Mouse (Mus musculus) forelimb bud, embryonic 11.5 days (tissue): ENCODE measurements around the gene Abcc4.

Source experiments
- DNase-seq: peaks from one replicate; pipeline ENCODE4 v3.0.0-alpha.2; 2012; ENCODE audit warnings: low read depth, low spot score

The Abcc4 gene

DNA sequence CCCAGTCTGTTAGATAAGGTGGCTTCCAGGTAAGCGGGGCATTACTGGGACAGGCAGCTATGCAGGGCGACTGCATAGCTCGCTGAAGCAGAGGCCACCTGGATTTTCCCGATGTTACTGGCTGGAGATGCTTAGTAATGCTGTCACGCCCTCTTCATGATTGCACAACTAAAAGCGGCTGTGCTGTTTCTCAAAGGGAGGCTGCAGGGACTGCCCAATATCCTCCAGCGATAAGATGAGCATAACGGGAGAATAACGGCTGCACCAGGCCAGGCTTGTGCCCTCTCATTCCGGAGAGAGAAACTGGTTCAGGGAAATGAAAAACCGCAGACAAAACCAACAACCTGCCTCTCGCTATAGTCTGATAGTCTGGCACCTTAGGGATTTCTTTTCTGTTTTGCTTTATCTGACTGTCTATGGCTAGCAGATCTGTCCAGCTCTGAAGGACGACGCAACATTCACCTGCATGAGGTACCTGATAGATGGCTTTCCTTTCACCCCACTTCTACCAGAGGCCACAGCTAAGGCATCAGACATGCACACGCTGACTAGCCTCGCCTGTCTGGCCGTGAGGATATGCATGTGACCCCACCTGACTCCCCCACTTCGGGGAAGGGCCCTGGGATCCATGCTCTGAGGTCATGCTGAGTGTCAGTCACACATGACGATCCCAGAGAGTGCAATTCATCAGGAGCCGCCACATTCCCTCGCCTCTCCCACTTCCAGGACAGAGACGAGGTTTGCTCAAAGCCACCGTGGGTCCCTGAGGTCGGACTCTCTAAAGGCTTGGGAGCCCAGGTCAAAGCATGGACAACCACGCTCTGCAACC lies 67.4 kb downstream of the Abcc4 start:
- DNase-seq = no peak

DNA sequence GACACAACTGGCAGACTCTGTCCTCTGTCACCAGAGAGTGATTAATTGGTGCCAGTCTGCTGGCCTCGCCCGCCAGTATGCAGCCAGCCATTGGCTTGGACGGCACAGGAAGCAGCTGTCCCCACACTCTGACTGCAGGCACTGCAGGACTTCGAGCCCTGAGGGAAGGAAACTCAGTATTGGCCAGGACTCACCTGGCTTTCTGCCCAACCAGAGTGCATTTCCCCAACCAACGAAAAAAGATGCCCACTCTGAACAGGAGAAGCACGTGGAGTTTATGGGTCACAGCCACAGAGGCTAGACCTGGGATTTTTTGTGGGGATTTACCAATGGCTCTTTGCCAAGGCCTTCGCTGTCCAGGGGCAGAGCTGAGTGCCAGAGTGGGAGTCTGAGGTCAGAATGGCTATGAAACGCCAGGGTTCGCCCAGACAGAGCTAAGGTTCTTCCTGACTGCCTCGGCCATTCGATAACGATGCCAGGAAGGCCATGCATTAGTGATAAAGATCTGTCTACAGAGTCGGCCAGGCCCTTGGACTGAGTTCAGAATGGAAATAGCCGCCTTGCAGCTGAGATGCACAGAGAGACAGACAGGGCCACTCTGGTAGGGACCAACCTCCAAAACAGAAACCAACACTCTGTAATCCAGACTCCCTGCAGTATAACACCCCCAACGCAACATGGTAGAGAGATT lies 70.4 kb downstream of the Abcc4 start:
- no peak for DNase-seq

DNA sequence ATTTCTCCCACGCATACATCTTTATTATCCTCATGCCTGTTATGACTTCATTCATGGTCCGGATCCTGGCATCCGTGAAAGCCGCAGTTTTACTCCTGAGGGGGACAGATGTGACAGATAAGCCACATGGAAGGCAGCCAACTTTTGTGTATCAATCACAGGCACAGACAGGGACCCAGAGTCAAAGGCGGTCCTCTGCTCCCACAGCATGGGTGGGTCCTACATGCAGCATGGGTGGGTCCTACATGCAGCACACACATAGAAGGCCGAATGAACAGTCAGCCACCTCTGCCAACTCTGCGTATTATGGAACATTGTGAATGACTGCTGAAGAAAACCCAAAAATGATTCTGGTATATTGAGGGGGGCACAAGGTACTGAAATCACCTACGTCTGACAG lies 76.4 kb downstream of the Abcc4 start:
- no peak for DNase-seq

DNA sequence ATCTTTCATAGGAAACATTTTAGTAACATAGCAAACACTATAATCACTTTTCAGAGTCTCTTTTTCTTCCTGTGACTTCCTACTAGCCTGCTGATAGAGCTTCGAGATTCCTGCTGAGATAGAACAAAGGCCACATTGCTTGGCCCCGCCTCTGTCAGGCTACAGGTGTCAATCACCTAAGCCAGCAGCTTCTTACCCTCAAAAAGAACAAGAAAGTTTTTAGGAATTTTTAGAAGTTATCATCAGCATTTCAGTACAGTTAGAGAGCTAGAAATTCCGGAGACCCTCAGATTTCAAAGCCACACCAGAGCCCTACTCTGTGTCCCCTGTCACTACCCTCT lies 84.6 kb downstream of the Abcc4 start:
- DNase-seq = no peak

DNA sequence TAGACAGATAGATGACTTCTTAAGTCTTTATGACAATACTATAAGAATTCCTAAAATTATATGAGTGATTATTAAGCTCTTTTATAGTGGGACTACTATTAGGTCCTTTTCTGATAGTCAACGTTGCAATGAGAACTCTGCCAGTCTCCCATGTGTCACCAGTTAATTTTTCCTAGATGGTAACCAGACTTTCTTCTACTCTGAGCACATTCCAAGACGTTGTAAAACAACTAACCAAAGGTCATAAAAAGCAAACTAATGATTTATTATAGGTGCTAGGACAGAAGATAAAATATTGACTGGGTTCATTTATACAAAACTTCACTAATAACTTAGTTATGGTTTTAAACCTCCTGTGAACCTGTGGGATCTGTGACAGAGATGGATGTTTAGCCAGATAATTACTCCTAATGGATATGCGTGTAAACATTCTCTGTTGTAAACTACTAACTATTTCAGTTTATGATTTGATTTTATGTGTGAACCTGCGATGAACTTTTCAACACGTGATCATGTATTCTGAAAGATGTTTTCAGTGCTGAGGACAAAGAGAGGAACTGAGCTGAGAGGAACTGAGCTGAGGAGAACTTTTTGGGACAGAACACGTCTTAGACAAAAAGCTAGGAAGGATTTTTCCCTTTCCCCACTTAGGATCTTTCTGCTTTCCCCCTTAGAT lies 85.1 kb downstream of the Abcc4 start:
- no peak for DNase-seq

DNA sequence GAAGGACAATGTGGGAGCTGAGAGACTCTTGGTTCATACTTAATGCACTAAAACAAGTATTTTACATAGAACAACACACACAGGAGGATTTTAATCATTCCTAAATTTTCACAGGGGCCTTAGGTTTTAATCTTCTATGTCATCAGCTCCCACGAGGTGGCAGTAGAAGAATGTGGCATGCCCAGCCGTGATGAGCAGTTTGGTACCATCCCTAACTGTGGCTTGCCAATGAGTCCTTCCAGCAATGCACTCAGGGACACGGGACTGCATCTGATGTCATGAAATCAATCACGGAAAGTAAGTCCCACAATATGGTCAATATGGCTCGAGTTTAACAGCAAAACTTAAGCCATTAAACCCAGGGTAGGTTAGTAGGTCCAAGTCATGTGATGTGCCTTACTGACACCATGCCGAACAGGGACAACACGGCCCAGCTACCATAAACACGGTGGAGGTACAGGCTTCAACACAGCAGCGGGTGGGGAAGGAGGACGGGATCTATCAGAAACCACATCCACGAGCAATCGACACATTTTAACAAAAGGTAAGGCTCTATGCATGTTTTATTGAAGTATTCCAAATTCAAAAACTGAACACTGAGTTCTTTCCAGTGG lies 89.2 kb downstream of the Abcc4 start:
- DNase-seq = no peak

DNA sequence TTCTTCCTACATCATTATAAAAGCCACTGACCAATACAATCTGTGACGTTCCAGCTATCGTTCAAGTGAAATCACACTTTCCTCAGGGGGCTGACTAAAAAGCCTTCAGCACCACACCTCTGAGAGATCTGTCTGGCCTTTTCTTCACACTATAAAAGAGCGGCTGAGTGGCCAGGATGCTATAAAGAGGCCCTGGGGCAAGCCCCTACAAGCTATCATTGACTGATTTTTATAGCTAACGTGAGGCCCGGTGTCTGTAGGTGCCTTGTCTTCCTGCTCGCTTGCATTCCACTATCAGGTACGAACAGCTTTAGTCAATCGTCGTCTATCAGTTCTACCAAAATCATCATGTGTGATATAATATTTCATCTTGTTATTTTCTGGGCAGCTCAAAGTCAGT lies 92.3 kb downstream of the Abcc4 start:
- no peak for DNase-seq

DNA sequence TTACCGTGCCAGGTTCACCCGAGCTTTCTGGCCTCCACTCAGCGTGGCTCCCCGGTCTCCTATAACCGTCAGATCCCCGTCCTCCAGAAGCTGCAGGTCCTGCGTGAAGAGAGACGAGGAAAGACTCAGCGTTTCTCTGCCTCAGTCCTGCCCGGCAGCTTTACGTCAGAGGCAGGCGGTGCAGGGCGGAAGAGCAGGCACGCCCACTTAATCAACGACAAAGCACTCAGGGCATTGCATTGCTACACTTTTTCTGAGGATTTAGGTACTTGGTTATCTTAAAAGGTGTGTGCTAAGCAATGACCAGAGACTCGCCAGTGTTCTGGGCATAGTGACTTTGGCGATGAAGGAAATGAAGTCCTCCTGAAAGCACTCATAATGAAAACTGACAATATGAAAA lies 94.3 kb downstream of the Abcc4 start:
- DNase-seq = no peak

DNA sequence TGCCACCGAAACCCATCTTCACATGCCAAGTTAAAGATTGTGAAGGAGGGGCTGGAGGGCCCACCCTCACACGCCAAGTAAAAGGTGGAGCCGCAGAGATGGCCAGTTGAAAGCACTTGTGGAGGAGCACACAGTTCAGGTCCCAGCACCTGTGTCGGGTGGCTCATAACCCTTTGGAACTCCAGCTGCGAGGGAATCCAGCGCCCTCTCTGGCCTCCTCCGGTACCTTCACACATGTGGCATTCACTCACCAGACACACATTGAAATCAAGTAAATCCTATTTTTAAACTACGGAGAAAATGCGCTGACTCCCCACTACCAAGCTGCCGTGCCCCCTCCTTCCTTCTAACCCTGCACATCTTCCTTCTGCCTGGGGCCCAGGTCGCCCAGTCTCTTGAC lies 95.2 kb downstream of the Abcc4 start:
- no peak for DNase-seq

DNA sequence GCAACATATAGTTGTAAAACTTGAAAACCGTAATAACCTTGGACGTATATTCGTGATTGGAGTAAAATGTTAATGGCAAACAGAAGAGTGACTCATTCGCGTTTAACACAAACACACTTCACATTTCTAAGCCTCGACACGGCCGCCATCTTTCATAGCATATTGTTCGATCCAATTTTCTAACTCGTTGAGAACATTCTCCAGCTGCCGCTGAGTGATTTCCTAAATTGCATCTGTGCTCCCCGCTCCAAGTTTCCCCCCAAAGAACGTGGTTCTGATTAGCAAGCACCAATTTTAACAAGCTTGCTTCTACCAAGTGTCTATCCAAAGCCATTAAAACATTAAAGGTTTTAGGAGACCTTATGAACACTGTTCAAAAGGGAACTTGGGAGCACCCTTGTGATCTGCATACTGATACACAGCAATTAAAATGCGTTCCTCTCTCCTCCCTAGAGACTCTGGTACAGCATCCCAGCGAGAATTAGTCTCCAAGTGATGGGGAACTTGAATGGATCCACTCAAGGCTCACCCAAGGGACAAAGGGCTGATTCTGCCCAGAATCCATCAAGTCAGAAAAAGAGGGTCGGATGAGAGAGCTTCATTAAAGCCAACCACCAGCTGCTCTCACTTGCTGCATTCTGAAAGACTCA lies 97.1 kb downstream of the Abcc4 start:
- peak; percentile 40 for DNase-seq

DNA sequence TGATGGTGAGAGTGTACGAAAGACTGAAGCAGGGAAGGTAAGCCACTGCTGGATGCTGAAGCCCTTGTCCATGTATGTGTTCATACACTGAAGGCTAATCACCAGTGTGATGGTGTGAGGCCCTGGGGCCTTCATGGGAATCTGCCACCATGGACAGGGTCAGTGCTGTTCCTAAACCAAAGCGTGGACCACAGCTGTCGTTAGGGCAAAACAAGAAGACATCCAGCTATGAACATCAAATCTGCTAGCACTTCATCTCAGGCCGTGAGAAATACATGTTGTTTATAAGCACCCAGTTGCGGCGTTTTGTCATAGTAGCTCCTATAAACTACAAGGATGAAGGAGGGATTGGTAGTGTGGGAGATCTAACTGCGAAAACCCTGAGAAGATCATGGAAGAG lies 97.7 kb downstream of the Abcc4 start:
- no peak for DNase-seq

DNA sequence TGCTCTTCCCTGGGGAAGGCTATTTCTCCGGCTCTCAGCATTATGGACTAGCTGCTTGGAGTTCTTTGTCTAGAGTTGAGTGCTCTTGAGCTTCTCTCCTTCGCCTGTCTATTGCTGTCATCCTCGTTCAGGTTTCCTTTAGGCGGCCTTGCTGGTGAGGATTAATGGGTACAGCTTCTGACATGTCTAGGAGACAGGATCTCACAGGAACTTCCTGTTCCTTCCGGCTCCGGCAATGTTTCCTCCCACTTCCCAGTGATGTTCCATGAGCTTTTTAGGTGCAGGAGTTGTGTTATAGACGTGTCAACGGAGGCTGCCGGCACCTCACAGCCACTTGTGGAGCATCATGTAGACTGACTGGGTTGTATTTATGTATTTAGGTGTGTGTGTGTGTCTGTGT lies 99.5 kb downstream of the Abcc4 start:
- no peak for DNase-seq

DNA sequence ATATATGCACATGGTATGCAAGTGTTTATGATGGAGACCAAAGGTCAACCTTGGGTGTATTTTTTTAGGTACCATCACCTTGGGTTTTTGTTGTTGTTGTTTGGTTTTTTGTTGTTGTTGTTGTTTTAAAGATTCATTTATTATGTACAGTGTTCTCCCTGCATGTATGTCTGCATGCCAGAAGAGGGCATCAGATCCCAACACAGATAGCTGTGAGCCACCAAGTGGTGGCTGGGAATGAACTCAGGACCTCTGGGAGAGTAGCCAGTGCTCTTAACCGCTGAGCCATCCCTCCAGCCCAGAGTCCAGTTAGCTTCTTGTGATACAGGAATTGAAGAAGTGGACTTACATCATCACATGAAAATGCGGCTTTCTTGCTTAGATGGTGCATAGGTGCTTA lies 101.1 kb downstream of the Abcc4 start:
- no peak for DNase-seq

DNA sequence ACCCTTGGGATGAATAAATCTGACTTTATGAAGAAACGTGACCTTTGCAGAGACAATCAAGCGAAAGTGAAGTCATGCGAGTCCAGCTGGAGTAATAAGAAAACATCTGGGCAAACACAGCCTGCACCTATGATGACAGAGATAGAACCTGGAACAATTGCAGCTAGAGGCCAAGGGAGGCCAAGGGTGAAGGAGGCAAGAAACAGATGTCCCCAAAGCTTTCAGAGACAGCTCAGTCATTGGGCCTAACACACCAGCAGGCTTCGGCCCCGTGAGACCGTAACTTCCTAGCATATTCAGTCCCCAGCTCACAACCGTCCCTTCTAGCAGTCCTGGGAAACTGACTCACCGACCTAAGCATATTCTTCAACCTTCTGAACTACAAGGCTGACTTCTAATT lies 104.0 kb downstream of the Abcc4 start:
- DNase-seq = peak; percentile 44

DNA sequence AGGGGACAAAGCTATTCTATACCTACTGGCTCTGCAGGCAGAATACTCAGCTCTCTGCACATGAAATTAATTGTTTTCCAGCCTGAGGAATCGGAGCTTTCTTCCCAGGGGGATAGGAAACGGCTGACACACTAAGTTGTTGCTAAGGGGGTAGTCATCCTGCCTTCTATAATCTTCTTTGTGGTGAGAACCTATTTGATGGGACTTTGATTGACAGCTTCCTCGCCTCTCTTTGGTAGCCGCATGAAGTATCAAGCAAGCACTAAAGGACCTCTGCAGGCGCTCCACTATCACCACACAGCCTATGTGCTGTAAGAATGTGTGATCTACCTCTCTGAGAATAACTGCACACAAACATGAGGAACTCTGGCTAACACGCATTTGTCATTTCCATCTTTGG lies 105.3 kb downstream of the Abcc4 start:
- no peak for DNase-seq

DNA sequence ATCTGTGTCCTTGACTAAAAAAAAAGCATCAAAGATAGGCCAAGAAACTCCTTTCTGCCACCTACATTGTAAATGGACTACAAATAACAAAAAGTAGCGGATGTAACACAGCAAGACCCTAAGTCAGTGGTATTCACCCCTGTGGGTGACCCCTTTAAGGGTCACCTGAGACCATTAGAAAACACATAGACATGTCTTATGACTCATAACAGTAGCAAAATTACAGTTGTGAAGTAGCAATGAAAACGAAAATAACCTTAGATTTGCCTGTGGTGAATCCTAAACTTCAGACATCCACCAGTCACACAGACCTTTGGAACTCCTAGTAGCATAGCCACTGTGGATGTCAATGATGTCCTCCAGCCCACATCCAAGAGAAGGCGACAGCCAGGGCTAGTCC lies 107.3 kb downstream of the Abcc4 start:
- DNase-seq = no peak

DNA sequence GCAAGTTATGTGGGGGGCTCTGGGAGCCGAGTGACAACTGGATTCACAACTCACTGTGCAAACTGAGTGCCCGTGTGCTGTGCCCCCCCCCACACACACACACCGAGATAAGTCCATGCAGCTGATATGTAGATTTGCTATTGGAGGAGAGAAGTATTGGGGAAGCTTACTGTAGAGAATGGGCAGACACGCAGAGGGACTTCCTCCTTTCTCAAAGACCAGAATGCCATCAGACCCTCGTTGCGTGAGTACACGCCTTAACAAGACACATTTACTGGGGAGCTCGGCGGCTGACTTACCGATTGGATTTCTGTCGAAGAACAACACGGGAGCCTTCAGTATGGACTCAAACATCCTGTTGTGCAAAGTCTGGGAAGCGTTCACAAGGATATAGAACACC lies 111.6 kb downstream of the Abcc4 start:
- no peak for DNase-seq

DNA sequence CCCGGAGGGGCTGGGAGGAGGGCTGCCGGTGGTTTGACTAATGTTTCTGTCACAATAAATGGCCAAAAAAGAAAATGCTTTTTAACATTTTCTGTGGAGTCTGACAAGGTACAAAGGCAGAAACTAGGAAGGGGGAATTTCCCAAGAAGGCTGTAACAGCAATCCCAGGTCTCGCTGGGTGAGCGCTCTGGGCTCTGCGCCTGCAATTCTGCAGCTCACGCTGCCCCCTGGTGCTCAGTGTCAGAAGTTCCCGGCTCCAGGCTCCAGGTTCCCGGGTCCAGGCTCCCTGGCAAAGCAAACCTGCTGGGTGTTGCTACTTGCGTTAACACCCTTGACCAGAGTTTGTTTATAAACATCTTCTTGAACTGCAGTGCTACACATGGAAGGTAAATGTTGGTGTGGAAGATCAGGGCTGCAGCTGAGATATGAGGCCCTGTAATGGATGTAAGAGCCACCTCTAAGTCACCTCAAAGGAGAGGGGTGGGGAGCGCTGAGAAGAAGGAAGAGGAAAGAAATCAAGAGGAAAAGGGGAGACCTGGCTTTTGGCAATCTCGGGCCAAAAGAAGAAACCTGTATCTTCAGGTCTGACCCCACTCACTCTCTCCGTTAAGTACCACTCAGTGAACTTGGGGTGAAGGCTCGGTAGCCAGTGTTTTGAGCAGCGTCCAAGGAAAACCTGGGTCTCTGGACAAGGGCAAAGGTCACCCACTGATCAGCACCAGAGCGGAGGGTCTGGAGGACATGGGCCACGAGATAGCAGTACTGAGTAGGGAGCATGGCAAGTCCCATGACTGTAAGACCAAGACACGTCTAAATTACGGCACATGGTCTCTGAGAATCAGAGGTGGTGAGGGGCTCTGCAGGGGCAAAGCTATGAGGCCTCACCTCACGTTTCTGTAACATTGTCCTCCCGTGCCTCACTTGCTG lies 114.3 kb downstream of the Abcc4 start:
- DNase-seq = peak; percentile 75

DNA sequence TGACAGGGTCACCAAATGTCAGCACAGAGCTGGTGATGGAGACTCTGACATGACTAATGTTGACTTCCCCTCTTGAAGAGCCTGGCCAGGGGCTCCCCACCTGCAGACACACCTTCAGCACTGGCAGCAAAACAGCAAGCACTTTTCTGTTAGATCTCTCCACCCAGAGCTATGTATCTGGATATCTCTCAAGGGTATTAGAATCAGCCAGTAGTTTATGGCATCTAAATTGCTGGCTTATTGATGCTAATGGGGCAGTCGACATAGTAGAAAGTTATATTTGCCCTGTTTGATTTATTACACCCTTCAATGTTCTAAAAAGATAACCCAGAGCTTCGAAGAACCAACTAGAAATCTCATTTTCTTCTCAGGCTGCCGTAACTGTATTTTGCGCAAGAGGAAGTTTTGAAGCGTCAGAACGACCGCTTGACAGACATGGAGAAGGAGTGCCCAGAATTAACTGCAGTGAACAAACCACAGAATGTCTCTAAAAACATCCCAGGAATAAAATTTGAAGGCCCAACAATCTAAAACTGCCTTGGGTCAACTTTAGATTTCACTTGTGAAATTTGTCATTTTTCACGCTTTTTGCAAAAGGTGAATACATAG lies 123.6 kb downstream of the Abcc4 start:
- no peak for DNase-seq

DNA sequence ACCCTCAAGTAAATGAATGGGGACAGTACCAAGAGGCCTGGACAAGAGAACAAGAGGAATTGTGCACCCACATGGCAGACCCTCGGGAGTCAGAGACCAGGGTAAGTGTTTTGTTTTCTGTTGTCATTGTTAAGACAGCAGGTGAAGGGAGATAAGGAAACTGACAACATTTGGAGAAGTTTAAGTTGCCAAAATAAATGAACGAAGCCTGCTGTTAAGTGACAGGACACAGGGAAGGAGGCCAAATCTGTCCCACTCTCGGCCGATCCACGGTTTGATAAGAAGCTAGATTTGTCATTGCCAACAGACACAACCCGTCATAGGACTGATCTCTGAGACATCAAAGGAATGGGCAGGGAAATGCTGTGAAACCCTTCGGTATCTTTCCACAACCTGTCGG lies 124.3 kb downstream of the Abcc4 start:
- DNase-seq = no peak
